Mouse (Mus musculus) left cerebral cortex, adult 8-10 months (tissue): Measurements from ENCODE around the gene Etfb. TPM values are rescaled to one million over a fixed set of nuclear protein-coding genes. Genes with fewer than 3 reads are reported as not detected.

ENCODE experiments used
- DNase-seq, 2 experiments: peaks; one replicate each; pipeline ENCODE4 v3.0.0; 2022; ENCODE audit warnings: low spot score in 2 of 2
- total RNA-seq, 4 experiments: library from RNA; stranded (reverse); gene quantifications; 2 replicates each; pipeline ENCODE4 v1.2.4; 2022

The Etfb gene
- total RNA-seq, 4 experiments from 2014 or later, result 52.0 to 61.0 (median 58.8) TPM

DNA sequence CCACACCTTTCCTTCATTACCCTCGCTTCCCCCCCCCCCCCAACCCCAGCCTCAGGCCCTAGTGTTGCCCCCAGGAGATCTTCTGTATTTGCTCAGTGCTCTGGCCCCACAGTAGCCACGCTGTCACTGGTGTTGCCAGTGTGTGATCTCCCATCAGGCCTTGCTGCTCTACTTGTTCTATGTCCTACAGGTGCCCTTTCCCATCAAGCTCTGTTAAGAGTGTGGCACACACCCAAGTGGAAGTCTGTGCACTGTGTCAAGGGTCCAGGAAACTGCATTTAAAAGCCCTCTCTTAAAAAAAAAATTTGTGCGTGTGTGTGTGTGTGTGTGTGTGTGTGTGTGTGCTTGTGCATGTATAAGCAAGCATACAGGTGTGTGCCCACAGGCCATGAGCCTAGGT is 4.4 kb downstream of the Etfb start:
- DNase-seq, result no peak

DNA sequence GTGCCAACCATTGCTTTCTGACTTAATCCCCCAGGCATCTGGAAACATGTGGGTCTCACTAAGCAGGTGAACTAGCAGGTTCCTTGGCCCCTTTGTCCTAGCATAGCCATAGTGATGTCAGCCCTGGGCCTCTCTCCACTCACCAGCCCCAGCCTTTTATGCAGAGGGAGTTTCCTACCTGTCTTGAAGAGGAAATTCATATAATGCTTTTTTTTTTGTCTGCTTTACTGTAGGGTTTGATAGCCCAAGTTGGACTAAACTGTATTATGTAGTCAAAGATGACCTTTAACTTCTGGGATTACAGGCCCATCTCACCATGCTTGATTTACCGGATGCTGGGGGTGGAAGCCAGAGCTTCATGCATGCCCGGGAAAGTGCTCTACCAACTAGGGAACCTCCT is 5.9 kb downstream of the Etfb start:
- no peak for DNase-seq

GRCm38 (mm10) chr7:43451726-43452125 is 7.8 kb downstream of the Etfb start:
- no peak for DNase-seq

DNA sequence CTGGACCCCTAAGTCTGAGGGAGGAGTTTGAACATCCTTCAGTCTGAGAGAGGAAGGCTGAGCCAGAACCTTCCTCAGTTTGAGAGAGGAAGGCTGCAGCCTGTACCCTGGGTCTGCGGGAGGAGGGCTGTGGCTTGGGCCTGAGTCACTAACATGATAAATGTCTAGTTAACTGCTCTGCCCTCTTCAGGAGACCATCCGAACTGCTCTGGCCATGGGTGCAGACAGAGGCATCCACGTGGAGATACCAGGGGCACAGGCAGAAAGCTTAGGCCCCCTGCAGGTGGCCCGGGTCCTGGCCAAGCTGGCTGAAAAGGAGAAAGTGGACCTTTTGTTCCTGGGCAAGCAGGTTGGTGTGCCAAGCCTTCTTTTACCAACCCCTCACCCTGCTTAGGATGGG is 8.7 kb downstream of the Etfb start:
- DNase-seq, result no peak

DNA sequence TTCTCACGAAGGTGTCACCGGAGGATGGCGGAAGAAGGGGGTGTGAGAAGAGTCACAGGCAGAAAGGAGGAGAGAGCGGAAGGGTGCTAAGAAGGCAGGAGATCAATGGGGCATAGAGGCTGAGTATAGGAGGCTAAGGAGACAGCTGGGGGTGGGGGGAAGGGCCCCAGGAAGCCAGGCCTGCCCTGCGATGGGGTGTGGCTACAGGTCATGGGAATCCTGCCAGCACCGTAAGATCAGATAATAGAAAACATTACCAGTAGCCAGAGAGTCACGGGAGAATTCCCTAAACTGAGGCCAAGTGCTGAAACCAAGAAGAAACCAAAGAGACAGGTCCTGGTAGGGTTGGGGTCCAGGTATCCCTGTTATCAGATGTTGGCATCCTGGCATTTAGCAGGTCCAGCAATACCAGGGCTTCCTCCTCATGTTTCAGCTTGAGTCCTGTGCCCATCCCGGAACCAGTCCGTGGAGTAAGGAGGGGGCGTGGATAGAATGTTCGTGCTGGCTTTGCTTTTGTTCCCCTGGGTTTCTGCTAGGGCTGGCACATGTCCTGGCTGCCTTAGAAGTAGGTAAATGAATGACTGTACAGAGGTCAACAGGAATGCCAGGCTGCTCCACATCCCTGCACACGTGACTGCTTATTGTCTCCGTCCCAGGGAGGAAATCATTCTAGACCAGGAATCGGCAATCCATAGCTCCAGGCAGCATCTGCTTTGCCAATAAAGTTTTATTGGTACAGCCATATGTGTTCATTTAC is 9.9 kb downstream of the Etfb start:
- no peak for DNase-seq

- no peak for DNase-seq
Observed at GRCm38 (mm10) chr7:43454371-43454770, 10.5 kb downstream of the Etfb start.

- no peak for DNase-seq
Observed at GRCm38 (mm10) chr7:43462851-43463250, 19.0 kb downstream of the Etfb start, which contains the start of gene Vsig10l. Vsig10l (plus strand) TSS chr7:43463151.

GRCm38 (mm10) chr7:43463976-43464375 is 20.1 kb downstream of the Etfb start:
- no peak for DNase-seq

GRCm38 (mm10) chr7:43464864-43465343 is 21.0 kb downstream of the Etfb start:
- DNase-seq, result no peak

DNA sequence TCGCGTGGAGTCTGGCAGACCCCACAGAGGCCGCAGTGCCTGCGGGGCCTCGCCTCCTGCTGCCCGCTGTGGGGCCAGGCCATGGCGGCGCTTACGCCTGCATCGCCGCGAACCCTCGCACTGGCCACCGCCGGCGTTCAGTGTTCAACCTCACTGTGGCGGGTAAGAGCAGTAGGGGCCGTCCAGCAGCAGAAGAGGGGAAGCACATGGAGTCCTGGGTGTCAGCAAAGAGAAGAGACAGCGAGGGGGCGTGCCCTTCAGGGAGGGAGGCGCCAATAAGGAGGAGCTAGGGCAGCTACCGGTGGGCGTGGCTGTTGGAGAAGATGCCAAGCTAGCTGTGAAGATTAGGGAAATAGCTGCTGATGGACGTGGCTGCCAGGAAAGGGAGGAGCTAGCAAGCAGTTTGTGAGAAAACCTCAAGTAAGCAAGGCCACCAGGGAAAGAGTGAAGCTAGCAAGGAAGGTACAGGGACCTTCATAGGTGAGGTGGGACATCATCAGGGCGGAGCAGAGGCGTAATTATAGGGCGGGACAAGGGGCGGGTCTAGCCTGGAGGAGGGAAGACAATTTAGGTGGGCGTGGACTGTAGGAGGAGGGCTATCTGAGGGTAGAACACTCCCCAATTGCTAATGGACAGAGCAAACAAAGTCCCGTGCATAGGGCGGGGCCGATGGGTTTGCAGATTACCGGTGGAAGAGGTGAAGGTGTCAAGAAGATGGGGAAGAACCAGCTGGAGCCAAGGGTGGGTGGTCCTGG is 21.6 kb downstream of the Etfb start:
- peak in 1 of 2 experiments; percentile 78 for DNase-seq

DNA sequence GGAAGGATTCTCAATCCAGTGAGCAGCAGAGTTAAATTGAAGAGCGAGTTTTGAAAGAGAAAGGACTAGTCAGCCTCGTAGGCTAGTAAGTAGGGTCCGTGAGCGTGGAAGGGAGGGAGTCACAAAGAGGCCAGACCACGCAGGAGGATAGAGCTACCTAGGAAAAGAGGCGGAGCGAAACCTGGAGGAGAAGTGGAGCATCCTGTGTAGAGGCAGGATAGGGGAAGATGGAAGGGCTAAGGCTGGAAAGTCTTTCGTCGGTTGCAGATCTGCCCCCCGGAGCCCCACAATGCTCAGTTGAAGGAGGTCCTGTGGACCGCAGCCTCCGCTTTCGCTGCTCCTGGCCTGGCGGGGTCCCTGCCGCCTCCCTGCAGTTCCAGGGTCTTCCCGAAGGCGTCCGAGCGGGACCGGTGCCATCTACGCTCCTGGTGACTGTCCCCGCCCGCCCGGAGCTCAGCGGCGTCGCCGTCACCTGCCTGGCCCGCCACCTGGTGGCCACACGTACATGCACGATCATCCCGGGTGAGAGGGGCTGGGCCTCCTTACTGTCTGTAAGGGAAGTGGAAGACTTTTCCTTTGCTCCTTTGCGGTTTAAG is 22.3 kb downstream of the Etfb start:
- peak; percentile 56 to 61 for DNase-seq

DNA sequence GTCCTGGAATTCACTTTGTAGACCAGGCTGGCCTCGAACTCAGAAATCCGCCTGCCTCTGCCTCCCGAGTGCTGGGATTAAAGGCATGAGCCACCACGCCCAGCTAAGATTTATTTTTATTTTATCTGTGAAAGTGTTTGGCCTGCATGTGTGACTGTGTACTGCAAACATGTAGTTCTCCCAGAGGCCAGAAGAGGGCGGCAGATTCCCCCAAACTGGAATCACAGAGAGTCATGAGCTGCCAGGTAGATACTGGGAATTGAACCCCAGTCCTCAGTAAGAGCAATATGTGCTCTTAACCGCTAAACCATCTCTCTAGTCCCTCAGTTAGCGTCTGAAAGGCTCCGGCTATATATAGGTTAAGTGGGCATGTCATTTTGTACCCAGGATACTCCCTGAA is 26.5 kb downstream of the Etfb start:
- DNase-seq, result no peak

- DNase-seq, result no peak
Observed at GRCm38 (mm10) chr7:43475706-43476105, 31.8 kb downstream of the Etfb start.

GRCm38 (mm10) chr7:43476376-43476775 is 32.5 kb downstream of the Etfb start:
- no peak for DNase-seq

- peak in 1 of 2 experiments; percentile 83 for DNase-seq
Observed at GRCm38 (mm10) chr7:43481191-43481590, 37.3 kb downstream of the Etfb start.

DNA sequence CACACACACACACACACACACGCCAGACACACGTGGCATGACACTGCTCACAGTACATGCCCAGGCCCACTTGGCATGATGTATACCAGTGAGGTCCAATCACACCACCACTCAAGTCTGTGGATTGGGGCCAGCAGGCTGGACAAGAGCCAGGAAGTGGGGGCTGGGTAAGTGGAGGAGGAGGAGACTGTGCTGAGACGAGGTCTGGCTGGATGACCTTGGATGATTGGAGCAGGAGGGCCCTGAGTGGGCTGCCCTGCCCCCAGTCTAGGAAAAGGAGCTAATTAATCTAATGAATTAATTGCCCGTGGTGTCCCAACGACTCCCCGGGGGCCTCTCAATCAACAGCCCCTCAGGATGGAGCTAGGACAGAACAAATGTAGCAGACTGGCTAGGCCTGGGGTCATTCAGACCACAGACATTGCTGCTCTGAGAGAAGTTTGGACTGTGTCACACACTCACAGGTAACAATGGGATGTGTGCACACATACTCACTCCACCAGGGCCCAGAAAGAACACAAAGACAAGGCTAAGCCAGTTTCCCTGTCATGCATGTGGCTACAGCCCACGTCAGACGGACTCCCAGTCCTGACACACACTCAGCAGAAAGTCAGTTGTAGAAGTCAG is 38.3 kb downstream of the Etfb start:
- no peak for DNase-seq

GRCm38 (mm10) chr7:43483236-43483635 is 39.4 kb downstream of the Etfb start:
- no peak for DNase-seq

DNA sequence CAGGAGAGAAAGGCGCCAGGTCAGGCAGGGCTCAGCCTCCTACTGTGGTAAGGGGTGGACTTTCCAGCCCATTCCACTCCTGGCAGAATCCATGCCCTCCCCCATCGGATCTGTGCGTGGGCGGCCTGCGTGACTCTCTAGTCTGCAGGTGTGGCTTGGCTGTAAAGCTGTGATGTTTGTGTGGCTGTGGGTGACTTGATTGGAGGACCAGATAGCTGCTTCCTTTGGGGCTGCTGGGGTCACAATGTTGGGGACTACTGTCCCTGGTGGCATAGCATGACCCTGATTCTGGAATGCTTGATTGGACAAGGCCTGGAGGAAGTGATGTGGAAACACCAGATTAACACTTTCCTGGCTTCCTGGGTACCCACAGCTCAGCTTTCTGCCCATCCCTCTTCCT is 44.8 kb downstream of the Etfb start:
- DNase-seq, result peak in 1 of 2 experiments; percentile 64

- no peak for DNase-seq
Observed at GRCm38 (mm10) chr7:43489631-43490125, 45.8 kb downstream of the Etfb start, which contains the start of gene Iglon5. Iglon5 (minus strand) TSS chr7:43490075.

GRCm38 (mm10) chr7:43490182-43490584 is 46.3 kb downstream of the Etfb start:
- DNase-seq, result peak; percentile 61 to 83

GRCm38 (mm10) chr7:43490861-43491260 is 47.0 kb downstream of the Etfb start:
- DNase-seq, result no peak
